Mouse (Mus musculus): ENCODE measurements around the gene Carmil1.

GRCm38 (mm10) chr13:24144858-24145257, 135.7 kb downstream of the Carmil1 start:
- TF ChIP-seq POLR2A (IDR thresholded peaks at IDR 0.05; ENCODE audit: insufficient read depth, low read depth, low read length) (no peak), CTCF (IDR thresholded peaks at IDR 0.05) (no peak)
